Mouse (Mus musculus): ENCODE data around the gene Cpsf3.
A peak's percentile ranks its signal among the peaks of the same experiment; 100 is the strongest.

Gene Cpsf3

DNA sequence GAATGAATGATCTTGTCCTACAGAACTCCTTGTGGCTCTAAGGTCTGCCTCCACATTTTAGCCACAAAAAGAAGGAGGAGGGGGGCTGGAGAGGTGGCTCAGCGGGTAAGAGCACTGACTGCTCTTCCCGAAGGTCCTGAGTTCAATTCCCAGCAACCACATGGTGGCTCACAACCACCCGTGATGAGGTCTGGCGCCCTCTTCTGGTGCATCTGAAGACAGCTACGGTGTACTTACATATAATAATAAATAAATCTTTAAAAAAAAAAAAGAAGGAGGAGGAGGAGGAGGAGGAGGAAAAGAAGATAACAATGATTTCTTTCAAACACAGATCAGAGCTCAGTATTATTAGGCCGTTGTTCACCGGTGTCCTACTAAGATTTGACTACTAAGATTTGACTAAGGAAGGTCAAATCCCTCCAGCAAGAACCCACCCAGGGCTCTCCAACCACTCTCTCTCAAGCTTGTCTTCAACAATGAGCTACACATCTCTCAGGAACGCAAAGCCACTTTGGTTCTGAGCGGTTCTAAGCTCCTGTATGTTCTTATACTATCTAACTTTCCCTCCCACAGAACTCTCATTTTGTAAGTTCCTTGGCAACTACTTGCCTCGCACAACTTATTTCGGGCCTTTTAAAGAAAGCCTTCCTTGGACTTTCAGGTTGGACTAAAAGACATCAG lies at the start of gene Cpsf3:
Gene Cpsf3 (plus strand): TSS at position 631 of the 681 bp plus-strand sequence.
- no peak for DNase-seq (ENCODE audit: low spot score)

DNA sequence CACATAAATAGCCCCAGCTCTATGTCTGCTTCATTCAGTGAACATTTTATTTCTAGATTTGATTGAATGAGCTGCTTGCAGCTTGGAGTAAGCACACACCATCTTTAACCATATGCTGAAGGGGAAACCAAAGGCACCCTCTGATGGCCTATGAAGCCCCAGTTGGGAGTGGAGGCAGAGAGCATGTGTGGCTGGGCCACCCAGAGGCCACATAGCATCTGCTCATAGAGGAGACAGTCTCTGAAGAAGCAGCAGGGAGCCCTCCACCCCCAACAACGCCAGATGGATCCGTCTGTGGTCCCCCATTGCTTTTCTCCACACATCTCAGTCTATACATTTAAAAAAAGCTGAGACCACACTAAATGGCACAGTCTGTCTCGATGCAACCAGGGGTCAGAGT lies 43.2 kb upstream of the Cpsf3 start:
- no peak for DNase-seq (ENCODE audit: low spot score)

DNA sequence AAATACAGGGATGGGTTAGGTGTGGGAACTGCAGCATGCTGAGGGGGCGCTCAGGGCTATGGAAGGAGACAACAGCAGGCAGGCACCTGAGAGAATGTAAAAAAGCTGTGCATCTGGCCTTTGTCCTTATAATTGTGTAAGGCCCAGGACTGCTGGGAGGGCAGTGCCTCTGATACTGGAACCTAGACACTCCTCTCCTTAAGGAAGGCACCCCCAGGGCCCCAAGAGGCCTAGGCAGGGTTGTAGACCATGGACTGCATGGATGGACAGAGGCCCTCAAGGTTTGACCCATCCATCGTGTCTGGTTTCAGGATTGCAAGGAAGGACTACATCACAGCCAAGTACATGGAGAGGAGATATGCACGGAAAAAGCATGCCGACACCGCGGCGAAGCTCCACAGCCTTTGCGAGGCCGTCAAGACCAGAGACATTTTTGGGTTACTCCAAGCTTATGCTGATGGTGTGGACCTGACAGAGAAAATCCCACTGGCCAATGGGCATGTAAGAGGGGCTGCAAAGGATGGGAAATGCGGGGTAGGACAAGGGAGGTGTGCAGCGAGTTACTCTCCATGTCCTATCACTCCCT lies 40.7 kb upstream of the Cpsf3 start:
- DNase-seq (ENCODE audit: low spot score), result no peak

DNA sequence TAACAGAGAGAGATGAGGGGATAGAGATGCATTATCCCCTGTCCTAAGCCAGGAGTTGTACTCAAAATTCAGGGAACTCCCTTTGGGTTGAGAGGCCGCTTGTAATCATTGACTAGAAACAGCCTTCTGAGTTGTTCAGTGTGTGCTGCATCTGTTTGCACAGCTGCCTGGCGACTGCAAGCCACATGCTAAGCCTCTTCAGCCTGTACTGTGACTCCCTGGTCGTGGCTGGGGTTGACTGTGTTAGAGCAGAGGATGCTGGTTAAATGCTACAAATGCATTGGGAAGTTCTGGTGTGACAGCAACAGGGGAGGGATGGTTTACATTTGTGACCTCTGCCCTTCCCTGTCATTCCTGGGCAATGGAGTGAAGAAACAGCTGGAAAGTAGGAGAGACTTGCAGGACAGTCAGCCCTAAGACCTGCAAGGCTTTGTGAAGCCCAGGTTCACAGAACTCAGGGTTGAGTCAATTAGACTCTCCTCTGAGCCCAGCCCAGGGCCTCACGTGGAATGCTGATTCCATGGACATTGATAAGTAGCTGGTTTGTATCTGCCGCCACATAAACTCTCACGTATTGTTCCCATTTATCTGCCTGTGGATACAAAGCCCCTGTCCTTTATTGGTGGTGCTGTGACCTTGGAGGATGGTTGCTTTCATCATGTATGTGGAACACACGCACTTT lies 37.3 kb upstream of the Cpsf3 start:
- no peak for DNase-seq (ENCODE audit: low spot score)

DNA sequence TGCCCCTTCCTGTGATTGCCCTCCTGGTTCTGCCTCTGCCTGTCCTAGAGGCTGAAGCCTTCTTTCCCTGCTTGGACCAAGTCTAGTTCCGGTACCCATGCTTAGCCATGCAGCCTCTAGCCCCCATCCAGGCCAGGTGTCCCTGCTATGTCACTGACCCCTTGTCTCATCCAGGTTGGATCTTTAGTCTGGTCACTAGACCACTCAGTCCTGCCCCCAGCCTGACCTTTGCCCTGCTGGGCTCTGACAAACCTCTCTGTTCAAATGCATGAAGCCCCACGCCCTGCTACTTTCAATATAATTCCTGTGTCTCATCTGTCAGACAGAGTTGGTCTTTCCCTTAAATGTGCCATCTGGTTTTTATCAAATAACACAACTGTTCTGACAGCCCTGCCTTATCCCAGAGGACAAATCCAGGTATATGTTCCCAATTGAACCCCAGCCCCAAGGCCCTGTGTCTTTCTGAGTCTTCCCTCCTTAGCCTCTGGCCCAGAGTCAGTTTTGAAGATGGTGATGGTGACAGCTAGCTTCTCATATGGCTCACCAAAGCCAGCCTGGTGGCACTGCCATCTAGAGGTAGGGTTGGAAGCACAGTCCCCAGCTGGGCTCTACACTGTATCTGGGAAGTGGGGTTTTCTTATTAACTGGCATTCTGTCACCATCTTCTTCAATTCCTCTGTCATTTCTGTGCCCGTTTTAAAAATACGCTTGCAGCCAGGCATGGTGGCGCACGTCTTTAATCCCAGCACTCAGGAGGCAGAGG lies 24.5 kb upstream of the Cpsf3 start:
- no peak for DNase-seq (ENCODE audit: low spot score)

DNA sequence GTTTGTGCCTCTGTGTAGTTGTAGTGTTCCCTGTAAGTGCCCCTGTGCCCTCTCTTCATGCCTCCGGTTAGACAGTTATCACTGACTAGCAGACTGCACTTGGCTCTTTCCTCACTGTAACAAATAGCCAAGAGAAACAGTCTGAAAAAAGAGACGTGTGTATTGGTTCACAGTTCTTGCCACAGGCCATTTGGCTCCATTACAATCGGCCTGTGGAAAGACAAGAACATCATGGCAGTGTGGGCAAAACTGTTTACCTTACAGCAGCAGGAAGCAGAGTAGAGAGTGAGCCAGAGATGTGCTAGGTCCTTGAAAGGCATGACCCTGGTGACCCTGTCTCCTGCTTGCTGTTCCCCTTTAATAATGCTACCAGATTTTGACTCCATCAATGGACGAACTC lies 23.7 kb upstream of the Cpsf3 start:
- no peak for DNase-seq (ENCODE audit: low spot score)

DNA sequence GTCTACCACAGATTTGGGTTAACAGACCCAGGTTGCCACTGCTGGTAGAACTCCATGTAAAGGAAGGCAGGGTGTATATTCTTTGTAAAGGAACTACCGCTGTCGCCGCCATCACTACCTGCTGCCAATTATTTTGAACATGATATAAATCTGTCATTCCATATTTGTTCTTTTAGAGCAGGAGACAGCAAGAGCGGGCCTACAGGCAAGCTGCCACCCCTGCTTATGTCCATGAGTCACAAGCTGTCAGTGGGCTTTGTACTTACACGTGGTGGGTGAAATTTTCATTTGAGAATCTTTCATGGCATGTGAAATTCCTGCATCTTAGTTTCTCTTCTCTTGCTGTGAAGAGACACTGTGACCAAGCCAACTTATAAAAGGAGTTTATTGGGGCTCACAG lies 21.9 kb upstream of the Cpsf3 start:
- no peak for DNase-seq (ENCODE audit: low spot score)

DNA sequence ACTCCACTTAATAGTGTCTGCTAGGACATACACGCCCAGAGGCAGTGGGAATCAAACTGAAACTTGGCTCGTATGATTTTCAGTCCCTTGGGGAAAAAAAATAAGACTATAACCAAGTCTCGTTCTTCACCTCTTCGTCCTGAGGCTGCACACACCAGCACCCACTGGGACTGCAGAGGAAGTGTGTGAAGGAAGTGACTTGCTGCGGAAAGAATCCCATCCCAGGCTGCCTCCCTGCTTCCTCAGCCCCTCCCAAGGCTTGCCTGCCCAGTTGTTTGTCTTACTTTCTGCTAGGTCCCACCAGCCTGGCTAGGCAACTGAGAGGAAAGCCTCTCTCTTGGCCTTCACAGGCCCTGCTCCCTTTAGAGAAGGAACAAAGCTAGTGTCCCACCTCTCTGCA lies 20.9 kb upstream of the Cpsf3 start:
- DNase-seq (ENCODE audit: low spot score), result no peak

DNA sequence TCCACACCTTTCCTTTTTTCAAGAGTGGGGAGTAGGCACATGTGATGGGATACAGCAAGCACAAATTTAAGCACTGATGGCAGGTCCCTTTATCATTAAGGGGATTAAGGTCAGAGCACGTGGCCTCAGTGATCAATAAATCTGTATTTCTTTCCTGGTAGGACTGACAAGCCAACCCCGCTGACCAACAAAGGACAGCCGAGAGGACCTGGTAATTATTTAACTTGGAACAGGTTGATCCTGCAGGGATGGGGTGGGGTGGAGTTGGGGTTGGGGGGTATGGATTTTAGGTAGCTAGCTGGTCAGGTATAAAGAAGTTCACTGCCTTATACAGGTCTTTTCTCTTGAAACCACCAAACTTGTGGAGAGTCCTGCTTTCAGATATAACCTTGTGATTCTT lies 20.2 kb upstream of the Cpsf3 start:
- DNase-seq (ENCODE audit: low spot score), result no peak

DNA sequence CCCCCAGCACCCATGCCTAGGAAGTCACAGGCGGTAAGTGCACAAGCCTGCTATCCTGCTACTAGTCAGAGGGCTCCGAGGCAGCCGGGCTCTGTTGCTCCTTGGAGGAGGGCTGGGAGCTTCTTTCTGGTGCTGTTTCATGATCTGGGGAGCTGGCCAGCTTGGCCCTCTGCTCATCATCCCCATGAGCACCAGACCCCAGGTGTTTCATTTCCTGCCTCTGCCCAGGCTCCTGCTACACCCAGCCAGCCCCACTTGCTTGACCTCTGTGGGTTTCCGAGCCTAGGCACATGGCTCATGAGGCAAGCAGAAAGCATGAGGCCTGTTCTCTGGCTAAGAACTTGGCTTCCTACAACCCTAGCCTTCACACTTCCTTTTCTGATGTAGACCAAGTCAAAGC lies 19.7 kb upstream of the Cpsf3 start:
- DNase-seq (ENCODE audit: low spot score), result no peak

DNA sequence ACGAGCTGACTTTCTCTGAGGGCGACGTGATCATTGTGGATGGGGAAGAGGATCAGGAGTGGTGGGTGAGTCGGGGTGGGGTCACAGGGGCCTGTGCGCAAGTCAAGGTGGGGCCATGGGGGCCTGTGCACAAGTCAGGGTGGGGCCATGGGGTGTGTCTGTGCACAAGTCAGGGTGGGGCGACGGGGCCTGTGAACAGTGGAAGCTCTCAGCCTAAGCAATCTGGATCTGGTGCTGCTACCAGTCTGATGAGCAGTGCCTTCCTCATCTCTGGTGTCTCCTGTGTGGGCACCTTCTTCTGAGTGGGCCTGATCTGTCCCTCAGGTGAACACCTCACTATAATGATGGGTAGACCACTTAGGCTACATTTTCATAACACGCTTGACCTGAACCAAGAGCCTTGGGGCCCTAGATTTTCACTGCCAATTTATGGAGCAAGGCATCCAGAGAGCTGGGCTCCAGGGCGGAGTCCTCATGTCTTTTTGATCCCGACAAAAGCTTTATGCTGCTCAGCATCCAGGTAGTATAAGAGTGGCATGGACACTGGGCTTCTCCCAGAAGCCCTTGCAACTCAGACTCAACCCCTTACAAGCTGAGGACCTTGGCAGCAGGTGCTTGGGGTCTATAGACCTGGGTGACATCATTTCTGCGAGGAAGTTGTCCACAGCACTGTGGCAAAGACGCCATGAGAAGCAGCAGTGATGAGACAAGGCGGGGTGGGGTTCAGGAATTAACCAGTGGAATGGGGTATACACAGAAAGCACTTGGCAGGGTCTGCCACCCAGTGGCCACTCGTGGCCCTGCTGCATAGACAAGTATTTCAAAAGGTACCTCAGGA lies 19.0 kb upstream of the Cpsf3 start:
- peak; percentile 55 for DNase-seq (ENCODE audit: low spot score)

DNA sequence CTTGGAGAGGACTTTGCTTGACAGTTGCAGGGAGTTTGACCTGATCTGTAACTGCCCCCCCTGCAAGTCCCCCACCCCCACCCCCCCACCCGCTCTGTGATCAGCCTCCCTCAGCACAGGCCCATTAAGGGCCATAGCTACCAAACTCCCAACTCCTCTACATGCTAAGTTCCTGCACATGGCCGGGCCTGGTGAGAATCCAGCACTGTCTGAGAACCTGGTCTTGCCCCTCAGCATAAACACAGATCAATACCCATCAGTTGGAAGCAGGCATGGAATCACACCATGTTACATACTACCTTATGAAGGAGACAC lies 18.4 kb upstream of the Cpsf3 start:
- no peak for DNase-seq (ENCODE audit: low spot score)

DNA sequence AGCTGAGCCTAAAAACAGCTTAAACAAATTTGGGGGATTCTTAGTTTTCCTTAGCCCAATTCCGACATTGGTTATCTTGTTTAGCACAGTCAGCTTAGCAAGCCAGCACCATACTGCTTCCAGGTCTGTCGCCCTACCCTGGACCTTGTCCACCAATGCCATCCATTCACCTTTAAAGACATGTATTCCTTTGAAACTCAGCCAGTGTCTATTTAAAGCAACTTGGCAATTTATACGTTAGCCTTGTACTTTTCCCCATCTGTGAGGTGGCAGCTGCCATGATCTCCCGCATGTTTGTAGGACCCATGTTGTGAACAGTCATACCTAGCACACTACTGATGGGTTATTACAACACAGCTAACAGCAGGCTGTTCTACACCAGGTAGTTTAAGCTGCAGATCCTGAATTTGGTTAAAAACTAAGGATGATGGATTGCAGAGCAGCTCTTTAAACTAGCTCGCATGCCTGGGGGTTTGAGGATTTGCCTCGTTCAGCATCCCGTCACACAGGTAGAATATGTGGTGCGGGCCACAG lies 17.0 kb upstream of the Cpsf3 start:
- no peak for DNase-seq (ENCODE audit: low spot score)

DNA sequence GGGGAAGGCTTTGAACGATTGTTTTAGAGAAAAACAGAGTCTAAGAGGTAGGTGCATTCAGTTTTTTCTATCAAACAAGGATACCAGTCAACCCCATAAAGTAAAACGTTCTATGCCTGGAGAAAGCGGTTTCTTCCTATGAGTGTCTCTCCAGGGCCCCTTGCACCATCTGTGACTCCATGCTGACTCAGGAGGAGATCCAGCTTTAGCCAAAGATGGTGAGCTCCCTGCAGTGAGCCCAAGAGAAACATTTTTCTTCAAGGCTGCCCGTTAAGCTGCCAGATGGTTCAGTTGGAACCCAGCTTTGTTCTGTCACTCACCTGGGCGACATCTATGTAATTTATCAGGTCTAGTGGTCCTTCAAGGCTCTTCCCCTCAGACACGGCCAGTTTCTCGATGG lies 10.7 kb upstream of the Cpsf3 start:
- DNase-seq (ENCODE audit: low spot score), result no peak

DNA sequence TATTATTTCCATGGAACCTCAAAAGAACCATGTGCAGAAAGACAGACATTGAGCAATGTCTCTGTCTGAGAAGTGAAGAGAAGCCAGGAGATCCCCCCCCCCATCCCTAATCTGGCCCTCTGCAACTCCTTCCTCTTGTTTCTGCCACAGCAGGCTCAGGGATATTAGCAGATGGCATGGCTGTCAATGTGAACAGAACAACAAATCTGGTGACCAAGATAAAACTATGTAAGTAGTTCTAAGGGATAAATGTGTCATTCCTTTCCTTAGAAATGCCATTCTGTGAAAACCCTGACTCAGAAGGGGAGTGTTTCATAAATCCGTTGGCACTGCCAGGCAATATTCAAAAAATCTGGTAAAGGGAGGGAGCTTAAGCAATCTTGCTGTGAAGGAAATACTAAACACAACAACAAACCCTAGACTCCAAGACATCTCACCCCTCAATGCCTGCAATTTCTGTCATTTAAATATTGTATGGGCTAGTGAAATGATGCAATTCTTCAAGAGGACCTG lies 7.8 kb upstream of the Cpsf3 start:
- no peak for DNase-seq (ENCODE audit: low spot score)

DNA sequence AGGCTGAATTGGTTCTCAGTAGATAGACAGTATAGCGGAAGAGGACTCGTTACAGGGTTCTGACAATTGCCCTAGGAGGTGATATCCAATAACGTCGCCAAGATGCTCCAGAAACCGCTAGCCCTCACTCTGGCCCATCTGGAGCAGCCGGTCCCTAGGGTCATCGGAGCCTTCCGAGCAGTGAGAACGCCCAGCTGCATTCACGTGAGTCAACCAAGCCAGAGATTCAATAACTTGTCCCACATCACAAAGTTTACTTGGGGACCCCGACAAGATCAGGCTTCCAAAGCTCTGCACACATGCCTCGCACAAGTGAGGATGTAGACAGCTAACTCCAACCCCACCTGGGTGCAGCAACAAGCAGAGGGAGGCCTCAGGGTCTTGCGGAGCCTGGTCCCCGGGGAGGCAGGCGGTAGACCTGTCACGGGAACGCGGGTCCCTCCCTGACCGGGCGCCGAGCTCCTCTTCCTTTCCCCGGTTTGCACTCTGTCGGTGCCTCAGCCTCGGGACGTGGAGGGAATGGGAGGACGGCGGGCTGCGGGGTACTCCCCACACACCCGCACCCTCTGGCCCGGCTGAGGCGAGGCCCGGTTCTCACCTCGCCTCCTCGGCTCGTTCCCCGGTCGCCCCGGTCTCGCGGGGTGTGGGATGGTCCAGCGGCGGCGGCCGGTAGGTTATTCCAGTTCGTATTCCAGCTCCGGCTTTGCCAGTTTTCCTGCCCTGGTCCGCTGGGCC lies 484 bp downstream of the Cpsf3 start:
- DNase-seq (ENCODE audit: low spot score), result no peak

DNA sequence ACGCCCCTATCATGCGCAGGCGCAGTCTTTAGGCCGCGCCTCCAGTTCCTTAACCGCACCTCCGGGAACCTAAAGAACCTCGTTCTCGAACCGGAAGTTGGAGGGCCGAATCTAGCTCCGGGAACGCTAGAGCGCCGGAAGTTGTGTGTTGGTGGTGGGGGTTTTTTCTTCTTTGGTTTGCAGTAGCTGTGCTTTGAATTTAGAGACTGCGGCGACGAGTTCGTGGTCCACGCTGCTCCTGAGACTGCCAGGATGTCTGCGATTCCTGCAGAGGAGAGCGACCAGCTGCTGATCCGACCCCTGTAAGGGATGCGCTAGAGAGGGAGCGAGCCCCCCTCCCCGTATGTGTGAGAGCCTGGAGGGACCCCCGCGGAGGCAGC lies 1.0 kb downstream of the Cpsf3 start, which contains the start of gene Itgb1bp1:
Gene Itgb1bp1 (minus strand): TSS at position 42 of the 380 bp plus-strand sequence.
- peak; percentile 99 for DNase-seq (ENCODE audit: low spot score)

DNA sequence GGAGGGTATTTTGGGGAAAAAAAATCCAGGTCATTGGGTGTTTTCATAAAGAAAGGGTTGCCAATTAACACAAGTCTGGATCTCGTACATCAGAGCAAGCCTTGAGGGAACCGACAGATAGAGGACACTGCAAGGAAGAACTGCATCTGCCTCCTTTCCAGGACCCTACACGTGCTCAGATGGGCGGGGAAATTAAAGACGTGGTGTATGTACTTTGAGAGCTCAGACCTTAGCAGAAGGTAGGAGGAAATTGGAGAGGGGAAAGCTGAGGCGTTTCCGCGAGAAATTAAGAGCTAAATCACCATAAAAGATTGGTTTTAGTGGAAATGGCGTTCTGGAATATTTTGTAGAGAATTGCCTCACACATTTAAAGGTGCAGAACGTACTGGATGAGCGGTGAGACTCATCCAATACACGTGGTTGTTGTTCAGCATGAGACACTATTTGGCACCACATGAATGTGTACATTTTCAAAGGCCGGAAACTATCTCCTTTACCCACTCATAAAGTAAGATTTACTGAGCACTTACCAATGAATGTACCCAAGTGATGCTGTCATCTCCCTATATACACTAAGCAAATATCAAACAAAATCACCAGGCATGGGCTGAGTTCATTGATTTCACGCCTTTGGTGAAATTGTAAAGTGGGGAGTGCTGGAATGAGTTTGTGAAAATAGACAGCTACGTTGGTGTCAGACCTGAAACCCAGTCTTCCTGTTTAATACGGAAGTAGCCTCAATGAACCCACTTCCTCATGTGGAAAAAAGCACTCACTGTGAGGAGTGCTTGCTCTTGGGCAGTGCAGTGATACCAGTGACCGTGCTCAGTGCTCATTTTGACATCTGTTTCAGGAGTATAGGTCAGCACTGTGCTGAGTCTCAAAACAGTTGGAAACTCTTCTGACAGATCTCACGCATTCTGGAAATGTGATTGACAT lies 1.8 kb downstream of the Cpsf3 start:
- no peak for DNase-seq (ENCODE audit: low spot score)

DNA sequence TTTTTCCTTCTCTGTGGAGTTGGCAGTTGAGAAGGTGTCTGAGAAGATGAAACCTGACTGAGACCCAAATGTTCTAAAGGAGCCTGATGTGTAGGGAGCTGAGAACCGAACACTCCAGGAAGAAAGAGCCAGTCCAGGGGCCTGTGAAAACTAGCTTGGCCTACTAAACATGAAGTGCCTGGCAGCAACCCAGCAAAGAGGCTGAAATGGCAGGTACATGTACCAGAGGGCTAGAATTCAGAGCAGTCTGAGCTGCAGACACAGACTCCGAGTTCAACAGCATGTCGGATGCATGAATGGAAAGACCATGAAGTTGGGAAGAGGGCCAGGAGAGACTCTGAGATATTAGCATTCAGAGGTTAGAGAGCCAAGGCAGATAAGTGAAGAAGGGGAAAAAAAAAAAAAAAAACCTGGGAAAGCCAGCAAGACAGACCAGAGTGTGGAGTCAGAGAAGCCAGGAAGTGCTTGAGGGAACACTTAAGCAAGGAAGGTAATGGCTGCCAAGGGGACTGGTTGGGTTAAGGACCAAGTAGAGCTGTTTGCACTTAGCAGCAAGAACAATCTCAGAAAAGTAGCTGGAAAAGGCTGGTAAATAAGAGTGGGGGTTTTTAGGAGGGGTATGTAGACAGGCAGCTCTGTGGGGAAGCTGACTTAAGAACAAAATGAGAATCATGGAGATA lies 3.7 kb downstream of the Cpsf3 start:
- no peak for DNase-seq (ENCODE audit: low spot score)

Data from ovary, postnatal 36 days (tissue).